Mouse (Mus musculus): ENCODE results near the gene Pkd2. TPM values are rescaled to one million over a fixed set of nuclear protein-coding genes. Genes with fewer than 3 reads are reported as not detected.

Gene Pkd2
- polyA plus RNA-seq, 2 experiments = 32.6 to 84.4 TPM

DNA sequence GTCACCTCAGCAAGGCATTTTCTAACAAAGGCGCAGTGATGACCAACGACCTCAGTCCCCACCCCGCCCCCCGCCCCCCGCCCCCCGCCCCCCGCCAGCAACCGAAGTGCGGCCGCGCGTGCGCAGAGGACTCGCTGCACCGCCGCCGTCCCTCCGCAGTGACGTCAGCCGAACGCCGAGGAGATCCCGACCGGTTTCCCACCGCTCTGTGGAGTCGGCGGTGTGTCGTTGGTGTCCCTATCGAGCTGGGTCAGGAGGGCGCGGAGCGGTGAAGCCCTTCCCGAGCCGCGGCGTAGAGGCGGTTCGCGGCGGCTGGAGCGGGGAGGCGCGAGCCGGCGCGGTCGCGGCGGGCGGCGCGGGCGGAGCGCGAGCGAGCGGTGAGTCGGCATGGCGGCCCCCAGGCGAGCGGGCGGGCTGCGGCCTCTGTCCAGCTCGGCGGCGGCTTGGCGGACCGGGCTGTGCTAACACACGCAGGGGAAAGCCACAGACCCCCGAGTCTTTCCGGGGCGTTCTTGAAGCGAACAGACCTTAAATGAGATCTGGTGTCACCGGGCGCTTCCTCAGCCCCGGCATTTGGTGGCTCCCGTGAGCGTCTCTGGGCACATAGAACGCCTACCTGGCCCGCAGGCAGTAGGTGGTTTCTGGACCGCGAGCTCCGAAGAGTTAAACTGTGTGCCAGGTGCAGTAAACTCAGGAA, 49.1 kb downstream of the Pkd2 start, which contains the start of gene BC005561:
BC005561 (plus strand) TSS at position 158 of the 697 bp plus-strand sequence.
- ATAC-seq (ENCODE audit: low FRiP score, low read depth) = peak; percentile 91
- H3K4me2 ChIP-seq (replicated peaks; ENCODE audit: low read depth, low read length, severe bottlenecking) = peak within 1 kb of the TSS; percentile 61
- peaks cover 21% of the 10 kb centered on the region for H3K36me3 ChIP-seq (ENCODE audit: control insufficient read depth, insufficient read depth, low read length)
- under 1% methylated on average over 26 of the region's 83 CpGs for WGBS
- H3K9me3 ChIP-seq (ENCODE audit: control insufficient read depth, low read length) = peaks cover 4% of the 10 kb centered on the region; the same call in 1 of the 2 replicates
- H3K4me3 ChIP-seq (replicated peaks; ENCODE audit: low read length) = peak within 1 kb of the TSS; percentile 90
- peaks cover 7% of the 10 kb centered on the region; the same call in 1 of the 2 replicates for H3K4me1 ChIP-seq (ENCODE audit: control insufficient read depth, insufficient read depth, low read length)
- DNase-seq (ENCODE audit: low spot score) = peak; percentile 81
- H3K27me3 ChIP-seq (ENCODE audit: control insufficient read depth, insufficient read depth, low read length) = no peaks in the 10 kb centered on the region
- no peak for TF ChIP-seq POLR2A (IDR thresholded peaks at IDR 0.05; ENCODE audit: borderline replicate concordance, extremely low read depth, insufficient read depth, insufficient read length)
- H3K9ac ChIP-seq (ENCODE audit: low read depth, low read length, severe bottlenecking) = peak within 1 kb of the TSS; percentile 93
- H3K27ac ChIP-seq (replicated peaks; ENCODE audit: low read depth, low read length) = peak within 1 kb of the TSS; percentile 91

GRCm38 (mm10) chr5:104511211-104511610, 52.0 kb downstream of the Pkd2 start:
- H3K27ac ChIP-seq (replicated peaks; ENCODE audit: low read depth, low read length) = no peak overlapping the region

DNA sequence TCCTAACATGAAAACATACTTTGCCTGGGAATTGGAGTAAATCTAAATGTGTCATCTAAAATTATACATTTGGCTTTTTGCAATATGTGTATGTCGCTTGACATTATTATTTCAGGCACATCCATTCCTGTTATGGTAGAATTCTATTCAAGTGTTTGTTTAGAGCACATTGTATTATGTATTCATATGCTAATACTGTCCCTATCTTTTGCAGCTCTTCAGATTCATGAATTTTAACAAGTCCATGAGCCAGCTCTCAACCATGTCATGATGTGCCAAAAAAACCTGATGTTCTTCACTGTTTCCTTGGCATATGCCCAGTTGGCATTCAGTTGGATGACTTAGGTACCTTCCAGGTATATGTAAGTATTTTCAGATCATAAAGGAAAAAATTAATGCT, 79.4 kb downstream of the Pkd2 start:
- no peak for TF ChIP-seq POLR2A (IDR thresholded peaks at IDR 0.05; ENCODE audit: borderline replicate concordance, extremely low read depth, insufficient read depth, insufficient read length)
- no peak for DNase-seq (ENCODE audit: low spot score)
- ATAC-seq (ENCODE audit: low FRiP score, low read depth) = no peak
- Histone ChIP-seq H3K4me3 (replicated peaks; ENCODE audit: low read length) (no peak overlapping the region), H3K4me1 (ENCODE audit: control insufficient read depth, insufficient read depth, low read length) (no peaks in the 10 kb centered on the region), H3K9ac (ENCODE audit: low read depth, low read length, severe bottlenecking) (no peak overlapping the region), H3K36me3 (ENCODE audit: control insufficient read depth, insufficient read depth, low read length) (peaks cover 53% of the 10 kb centered on the region), H3K27ac (replicated peaks; ENCODE audit: low read depth, low read length) (no peak overlapping the region), H3K27me3 (ENCODE audit: control insufficient read depth, insufficient read depth, low read length) (no peaks in the 10 kb centered on the region), H3K9me3 (ENCODE audit: control insufficient read depth, low read length) (no peaks in the 10 kb centered on the region), H3K4me2 (replicated peaks; ENCODE audit: low read depth, low read length, severe bottlenecking) (no peak overlapping the region)
- WGBS = 95% methylated on average over 1 of the region's 1 CpGs

More at GRCm38 (mm10) chr5:104511211-104511610, 52.0 kb downstream of the Pkd2 start:
- Histone ChIP-seq H3K4me2 (replicated peaks; ENCODE audit: low read depth, low read length, severe bottlenecking) (no peak overlapping the region), H3K4me3 (replicated peaks; ENCODE audit: low read length) (no peak overlapping the region), H3K9me3 (ENCODE audit: control insufficient read depth, low read length) (peaks cover 27% of the 10 kb centered on the region; the same call in 1 of the 2 replicates), H3K4me1 (ENCODE audit: control insufficient read depth, insufficient read depth, low read length) (peaks cover 7% of the 10 kb centered on the region; the same call in 1 of the 2 replicates), H3K9ac (ENCODE audit: low read depth, low read length, severe bottlenecking) (no peak overlapping the region), H3K36me3 (ENCODE audit: control insufficient read depth, insufficient read depth, low read length) (peaks cover 17% of the 10 kb centered on the region; the same call in 1 of the 2 replicates), H3K27me3 (ENCODE audit: control insufficient read depth, insufficient read depth, low read length) (no peaks in the 10 kb centered on the region)
- TF ChIP-seq POLR2A (IDR thresholded peaks at IDR 0.05; ENCODE audit: borderline replicate concordance, extremely low read depth, insufficient read depth, insufficient read length) = no peak
- ATAC-seq (ENCODE audit: low FRiP score, low read depth) (no peak), DNase-seq (ENCODE audit: low spot score) (no peak)
- WGBS = 74% methylated on average over 3 of the region's 3 CpGs

DNA sequence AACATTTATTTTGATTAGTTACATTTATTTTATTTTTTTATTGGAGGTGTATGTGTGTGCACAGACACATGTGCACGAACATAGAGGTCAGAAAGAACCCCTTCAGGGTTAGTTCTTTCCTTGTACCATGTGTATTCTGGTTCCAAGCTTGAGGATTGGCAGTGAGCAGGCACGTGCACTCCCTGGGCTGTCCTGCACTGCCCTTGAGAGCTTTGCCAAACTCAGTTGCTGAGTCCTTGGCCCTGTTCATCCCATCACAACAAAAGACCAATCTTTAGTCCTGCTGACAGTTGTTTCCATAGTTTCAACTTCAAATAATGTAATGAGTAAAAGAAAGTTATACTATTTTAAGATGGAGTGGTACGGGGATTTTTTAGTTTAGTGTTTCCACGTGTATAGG, 80.1 kb downstream of the Pkd2 start:
- Histone ChIP-seq H3K27ac (replicated peaks; ENCODE audit: low read depth, low read length) (no peak overlapping the region), H3K4me1 (ENCODE audit: control insufficient read depth, insufficient read depth, low read length) (no peaks in the 10 kb centered on the region), H3K9me3 (ENCODE audit: control insufficient read depth, low read length) (no peaks in the 10 kb centered on the region), H3K4me2 (replicated peaks; ENCODE audit: low read depth, low read length, severe bottlenecking) (no peak overlapping the region), H3K27me3 (ENCODE audit: control insufficient read depth, insufficient read depth, low read length) (no peaks in the 10 kb centered on the region), H3K9ac (ENCODE audit: low read depth, low read length, severe bottlenecking) (no peak overlapping the region), H3K4me3 (replicated peaks; ENCODE audit: low read length) (no peak overlapping the region), H3K36me3 (ENCODE audit: control insufficient read depth, insufficient read depth, low read length) (peaks cover 56% of the 10 kb centered on the region)
- no peak for ATAC-seq (ENCODE audit: low FRiP score, low read depth)
- no peak for DNase-seq (ENCODE audit: low spot score)
- no peak for TF ChIP-seq POLR2A (IDR thresholded peaks at IDR 0.05; ENCODE audit: borderline replicate concordance, extremely low read depth, insufficient read depth, insufficient read length)
- 88% methylated on average over 4 of the region's 4 CpGs for WGBS

Other genes with a start within 250 kb of the Pkd2 start
- gene Ibsp, start 160.3 kb upstream of the Pkd2 start, polyA plus RNA-seq (2012; rRNA removed) = 78.7 and 128 TPM in 2 replicates
- gene Ibsp, start 160.3 kb upstream of the Pkd2 start, polyA plus RNA-seq (2014; fragmentation: Nextera tagmentation; extraction: Ambion mirVana) = 196 and 263 TPM in 2 replicates
- gene Mepe, start 134.1 kb upstream of the Pkd2 start, polyA plus RNA-seq (2012; rRNA removed) = not detected in 2 replicates
- gene Mepe, start 134.1 kb upstream of the Pkd2 start, polyA plus RNA-seq (2014; fragmentation: Nextera tagmentation; extraction: Ambion mirVana) = not detected in 2 replicates
- gene Spp1, start 24.3 kb upstream of the Pkd2 start, polyA plus RNA-seq (2012; rRNA removed) = 78.3 and 102 TPM in 2 replicates
- gene Spp1, start 24.3 kb upstream of the Pkd2 start, polyA plus RNA-seq (2014; fragmentation: Nextera tagmentation; extraction: Ambion mirVana) = 132 and 195 TPM in 2 replicates
- 2.7 and 3.6 TPM in 2 replicates for gene BC005561, start 48.9 kb downstream of the Pkd2 start, polyA plus RNA-seq (2012; rRNA removed)
- gene BC005561, start 48.9 kb downstream of the Pkd2 start, polyA plus RNA-seq (2014; fragmentation: Nextera tagmentation; extraction: Ambion mirVana) = 11.6 and 13.7 TPM in 2 replicates